ENCODE assay signal across 25 mouse cellular contexts in the genomic region with DNA sequence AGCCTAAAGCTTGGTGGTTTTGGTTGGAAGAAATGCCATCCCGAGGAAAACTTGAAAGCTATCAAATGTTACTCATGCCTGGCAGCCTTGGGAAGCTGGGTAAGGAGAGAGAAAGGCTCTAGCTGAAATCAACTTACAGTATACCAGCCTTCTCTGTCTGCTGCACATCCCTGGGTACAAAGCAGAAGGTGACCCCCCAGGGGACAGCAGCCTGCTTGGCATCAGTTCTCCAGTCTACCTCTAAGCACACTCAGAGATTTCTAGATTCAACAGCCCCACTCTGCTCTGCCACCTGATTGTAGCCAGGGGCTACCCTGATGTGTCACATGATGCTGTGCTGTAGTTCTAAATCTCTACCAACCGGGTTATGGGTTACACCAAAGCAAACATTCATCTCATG. TPM values are rescaled to one million over a fixed set of nuclear protein-coding genes. Genes with fewer than 3 reads are reported as not detected.
DNase-seq lines count a peak whose midpoint lies in the region; ATAC-seq and TF ChIP-seq lines count a peak whose summit lies in the region.
"Had no signal": no experiment of that assay in that cellular context is flagged by ENCODE, and none has a peak within 500 bp of the region (broad histone marks: within the 10 kb centered on the region; RNA-seq: fewer than 3 reads in every experiment).

No protein-coding gene starts in this region.

- H3K9me3 ChIP-seq in CH12.LX (replicated peaks; ENCODE audit: low read length), result no peaks in the 10 kb centered on the region
- H3K9me3 ChIP-seq in forebrain, postnatal 0 days (ENCODE audit: low read length), result no peaks in the 10 kb centered on the region
- H3K9me3 ChIP-seq: forebrain, embryonic 10.5 days; forebrain, embryonic 13.5 days; heart, embryonic 13.5 days had no signal

- WGBS in forebrain, postnatal 0 days, result 74% methylated on average over 2 of the region's 2 CpGs

- no peak for TF ChIP-seq CTCF in CH12.LX (conservative IDR thresholded peaks at IDR 0.05 in 1 of 2, IDR thresholded peaks at IDR 0.05 in 1 of 2; ENCODE audit: low read depth in 2 of 2, low read length in 2 of 2)
- no peak for TF ChIP-seq CTCF in forebrain, postnatal 0 days (IDR thresholded peaks at IDR 0.05; ENCODE audit: low read depth)

- DNase-seq in cerebellum, adult 11-12 months, result peak; percentile 61
- no peak for DNase-seq in cerebellum, postnatal 4 days (ENCODE audit: low spot score in 2 of 2)
- DNase-seq in CH12.LX (ENCODE audit: extremely low read depth), result no peak
- DNase-seq in cerebellum, adult 9-10 months, result peak; percentile 67
- peak; percentile 43 to 45 for DNase-seq in cerebellum, postnatal 36 days
- DNase-seq in forebrain, postnatal 0 days, result no peak
- DNase-seq: adrenal gland, adult 2 months; adrenal gland, postnatal 14 days; B cell, adult 2 months; gastrocnemius, adult 2 months; gastrocnemius, postnatal 14 days; heart, adult 18-20 months; heart, postnatal 14 days; heart, postnatal 4 days; kidney, adult 18-20 months had no signal

- H3K9ac ChIP-seq in CH12.LX (ENCODE audit: insufficient read depth, low read depth), result no peak overlapping the region
- no peak overlapping the region for H3K9ac ChIP-seq in forebrain, postnatal 0 days
- H3K9ac ChIP-seq: forebrain, embryonic 13.5 days; heart, embryonic 13.5 days; hindbrain, embryonic 14.5 days had no signal

- peaks cover 2% of the 10 kb centered on the region for H3K27me3 ChIP-seq in CH12.LX (replicated peaks)
- no peaks in the 10 kb centered on the region for H3K27me3 ChIP-seq in forebrain, postnatal 0 days (ENCODE audit: insufficient read depth, low read length)
- H3K27me3 ChIP-seq: forebrain, embryonic 13.5 days; heart, embryonic 13.5 days had no signal

- no peaks in the 10 kb centered on the region for H3K79me2 ChIP-seq in CH12.LX (replicated peaks; ENCODE audit: control insufficient read depth, extremely low read depth, insufficient read depth, poor library complexity, severe bottlenecking)

- TF ChIP-seq POLR2A in CH12.LX (IDR thresholded peaks at IDR 0.05; ENCODE audit: low read depth, low read length), result no peak

- H3K4me1 ChIP-seq in CH12.LX (ENCODE audit: control insufficient read depth in 1 of 2, insufficient read depth in 2 of 2), result no peaks in the 10 kb centered on the region; a peak in 1 of 4 replicates
- no peaks in the 10 kb centered on the region for H3K4me1 ChIP-seq in forebrain, postnatal 0 days (ENCODE audit: insufficient read depth)
- H3K4me1 ChIP-seq: forebrain, embryonic 10.5 days; forebrain, embryonic 13.5 days; heart, embryonic 13.5 days had no signal

- no peak overlapping the region for H3K4me3 ChIP-seq in CH12.LX (replicated peaks in 1 of 3; ENCODE audit: low read depth in 2 of 3, low read length in 2 of 3, poor library complexity in 1 of 3)
- no peak overlapping the region for H3K4me3 ChIP-seq in forebrain, postnatal 0 days (ENCODE audit: low read depth, low read length)
- H3K4me3 ChIP-seq: forebrain, embryonic 10.5 days; forebrain, embryonic 13.5 days; gastrocnemius, adult 2 months; heart, embryonic 13.5 days had no signal

- TF ChIP-seq EP300 in CH12.LX (IDR thresholded peaks at IDR 0.05; ENCODE audit: low read length), result no peak

- no peak for ATAC-seq in forebrain, postnatal 0 days
- ATAC-seq in granulocyte monocyte progenitor cell, adult 5-6 weeks (replicated peaks; ENCODE audit: poor library complexity, severe bottlenecking), result no peak
- ATAC-seq: forebrain, embryonic 13.5 days; forebrain, embryonic 16.5 days; hindbrain, postnatal 0 days; inflammation-experienced regulatory T-cells, adult 6 months; intestine, embryonic 16.5 days had no signal

- no peak overlapping the region for H3K27ac ChIP-seq in CH12.LX (ENCODE audit: insufficient read depth, low read depth)
- H3K27ac ChIP-seq in forebrain, postnatal 0 days (ENCODE audit: low read depth, low read length), result no peak overlapping the region
- H3K27ac ChIP-seq: forebrain, embryonic 10.5 days; forebrain, embryonic 13.5 days; gastrocnemius, adult 2 months; heart, embryonic 13.5 days; hindbrain, embryonic 14.5 days; hindbrain, postnatal 0 days had no signal

- TF ChIP-seq RAD21 in CH12.LX (IDR thresholded peaks at IDR 0.05; ENCODE audit: low read depth, low read length), result no peak

- dilution Hi-C loops in CH12.LX (cut with MboI; ENCODE audit: extremely low pct_ligation_motif_present, extremely low pct_unique_long_range_greater_than_20kb, low sequenced_read_pairs), result no loop called here

- in situ Hi-C loops in CH12.LX (cut with MboI; ENCODE audit: low pct_ligation_motif_present, low pct_unique_long_range_greater_than_20kb, low sequenced_read_pairs), result no loop called here

- H3K36me3 ChIP-seq in CH12.LX (replicated peaks in 1 of 2; ENCODE audit: control insufficient read depth in 1 of 2, insufficient read depth in 1 of 2, low read length in 1 of 2), result no peaks in the 10 kb centered on the region
- no peaks in the 10 kb centered on the region for H3K36me3 ChIP-seq in forebrain, postnatal 0 days (ENCODE audit: insufficient read depth)
- H3K36me3 ChIP-seq: forebrain, embryonic 10.5 days; heart, embryonic 13.5 days had no signal

- peak overlapping the region; percentile 71; the same call in 1 of the 2 replicates for H3K4me2 ChIP-seq in CH12.LX (ENCODE audit: insufficient read depth, low read depth, poor library complexity, severe bottlenecking)
- H3K4me2 ChIP-seq in forebrain, postnatal 0 days (ENCODE audit: low read depth), result no peak overlapping the region
- H3K4me2 ChIP-seq: forebrain, embryonic 13.5 days; heart, embryonic 13.5 days; hindbrain, embryonic 14.5 days had no signal

TF ChIP-seq in CH12.LX, 34 proteins besides CTCF, POLR2A, EP300 and RAD21:
- TF ChIP-seq UBTF (IDR thresholded peaks at IDR 0.05; ENCODE audit: low read depth, low read length), result no peak
- no peak for TF ChIP-seq ELF1 (IDR thresholded peaks at IDR 0.05; ENCODE audit: low read depth, low read length)
- no peak for TF ChIP-seq NELFE (IDR thresholded peaks at IDR 0.05; ENCODE audit: low read depth, low read length)
- no peak for TF ChIP-seq MXI1 (IDR thresholded peaks at IDR 0.05; ENCODE audit: low read depth, low read length)
- TF ChIP-seq TCF12 (IDR thresholded peaks at IDR 0.05; ENCODE audit: low read depth, low read length), result no peak
- no peak for TF ChIP-seq ZNF384 (IDR thresholded peaks at IDR 0.05; ENCODE audit: low read depth, low read length)
- no peak for TF ChIP-seq PAX5 (IDR thresholded peaks at IDR 0.05; ENCODE audit: low read length)
- no peak for TF ChIP-seq E2F4 (IDR thresholded peaks at IDR 0.05; ENCODE audit: insufficient replicate concordance, low read depth, low read length)

RNA-seq across cellular contexts. Expression of a gene that starts 17.2 kb away (rescaled TPM):
- total RNA-seq in CH12.LX (2012; rRNA removed) (not detected in 2 replicates), CH12.LX (2014; rRNA removed) (not detected in 2 replicates)
- not detected in 2 replicates for polyA plus RNA-seq in CH12.LX (2012; ENCODE audit: insufficient read length, low read depth)
- total RNA-seq in forebrain, postnatal 0 days (2014; rRNA removed), result 7.0 and 9.9 TPM in 2 replicates
- polyA plus RNA-seq in forebrain, postnatal 0 days (2015; fragmentation: Nextera tagmentation; extraction: Ambion mirVana), result 1.0 and 3.7 TPM in 2 replicates
- not detected in 2 replicates for total RNA-seq in granulocyte monocyte progenitor cell, adult 5-6 weeks (2014; fragmentation: Nextera tagmentation)
- not detected in 2 replicates for total RNA-seq in granulocyte monocyte progenitor cell, adult 5-6 weeks (2017)
- total RNA-seq: MEL had no signal
- polyA plus RNA-seq: inflammation-experienced regulatory T-cells, adult 6 months had no signal

Comparison
In these comparisons a context has a peak if more than half of its experiments do, and no peak if none do; other contexts are left out.
1. DNase-seq: peak in cerebellum, adult 11-12 months (single experiment), cerebellum, adult 9-10 months (single experiment) and cerebellum, postnatal 36 days (2 of 2); none in cerebellum, postnatal 4 days (0 of 2), CH12.LX (single experiment) and forebrain, postnatal 0 days (single experiment).